Mouse (Mus musculus) neural tube, embryonic 14.5 days (tissue): ENCODE measurements around the gene Nrsn2. TPM values are rescaled to one million over a fixed set of nuclear protein-coding genes. Genes with fewer than 3 reads are reported as not detected.

Experiments used
- ATAC-seq: fragments of 200-750 bp; cut with Nextera tagmentation; 2 replicates; pipeline ENCODE4 v1.8.0; 2017; ENCODE audit warnings: low read depth, mild to moderate bottlenecking, moderate TSS enrichment, moderate library complexity
- H3K27ac ChIP-seq: fragments of 300-500 bp; sonication (generic); 2 replicates; pipeline ENCODE4 v1.5.1; 2014; ENCODE audit warnings: low read depth, mild to moderate bottlenecking, control low read depth, low read length, moderate library complexity, mixed read lengths
- H3K27me3 ChIP-seq: fragments of 300-500 bp; sonication (generic); 2 replicates; pipeline ENCODE4 v1.6.1; 2014; ENCODE audit warnings: low read length; ENCODE audit not compliant: control insufficient read depth, insufficient read depth
- H3K36me3 ChIP-seq: fragments of 300-500 bp; sonication (generic); 2 replicates; pipeline ENCODE4 v1.6.1; 2014; ENCODE audit warnings: low read length, mixed read lengths; ENCODE audit not compliant: control insufficient read depth, insufficient read depth
- H3K4me1 ChIP-seq: fragments of 300-500 bp; sonication (generic); 2 replicates; pipeline ENCODE4 v1.6.1; 2014; ENCODE audit warnings: low read length; ENCODE audit not compliant: control insufficient read depth, insufficient read depth
- H3K4me2 ChIP-seq: fragments of 300-500 bp; sonication (generic); 2 replicates; pipeline ENCODE4 v1.6.1; 2014; ENCODE audit warnings: mild to moderate bottlenecking, low read depth, low read length, control low read depth
- H3K4me3 ChIP-seq: fragments of 300-500 bp; sonication (generic); 2 replicates; pipeline ENCODE4 v1.5.1; 2014; ENCODE audit warnings: low read depth, low read length, control low read depth, mixed read lengths
- H3K9ac ChIP-seq: fragments of 300-500 bp; sonication (generic); replicated peaks from 2 replicates; pipeline ENCODE4 v1.6.1; 2014; ENCODE audit warnings: low read depth, mild to moderate bottlenecking, control low read depth, low read length, mixed read lengths
- H3K9me3 ChIP-seq: fragments of 300-500 bp; sonication (generic); 2 replicates; pipeline ENCODE4 v1.6.1; 2016; ENCODE audit warnings: low read length; ENCODE audit not compliant: control insufficient read depth
- WGBS: fragments of 180-500 bp; shearing (Covaris S2); extraction: QIAGEN DNeasy Blood & Tissue Kit; methylation state at CpG from one replicate; pipeline ENCODE4 v1.1.7; 2014; 5-methylcytosine and 5-hydroxymethylcytosine counted together
- polyA plus RNA-seq: library from polyadenylated mRNA; unstranded; fragments of >200 nt; fragmentation: Nextera tagmentation; extraction: Ambion mirVana; gene quantifications from 2 replicates; pipeline ENCODE4 v1.2.1, GENCODE M21; 2014

Gene Nrsn2
- polyA plus RNA-seq, 1 experiment from 2014 or later = 54.4 TPM

DNA sequence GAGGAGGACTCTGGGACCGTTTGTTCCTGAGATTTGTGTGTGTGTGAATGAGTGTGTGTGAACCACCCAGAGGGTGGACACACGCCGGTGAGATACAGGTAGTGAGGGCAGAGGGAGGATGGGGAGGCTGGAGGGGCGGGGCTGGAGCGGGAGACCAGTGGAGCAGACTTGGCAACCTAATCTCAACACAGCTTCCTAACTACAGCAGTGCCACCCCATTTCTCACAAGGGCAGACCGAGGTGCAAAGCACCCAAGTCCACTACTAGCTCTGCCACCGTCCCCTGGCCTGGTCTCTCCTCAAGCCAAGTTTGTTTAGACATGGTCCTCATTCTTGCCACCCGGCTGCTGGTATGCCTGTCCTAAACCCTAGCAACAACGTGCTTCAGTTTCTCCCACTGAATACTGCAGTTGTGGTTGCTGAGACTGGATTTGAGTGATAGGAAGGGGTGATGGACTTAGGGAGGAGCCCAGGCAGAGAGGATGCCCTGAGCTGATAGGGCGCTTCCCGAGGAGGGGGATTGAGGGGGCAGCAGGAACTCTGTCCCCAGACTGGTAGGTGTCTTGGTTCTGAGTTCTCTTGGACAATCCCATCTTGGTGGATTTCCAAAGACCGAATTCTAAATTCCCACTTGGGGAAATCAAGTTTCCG, 19.0 kb upstream of the Nrsn2 start:
- Histone ChIP-seq H3K4me2 (peak overlapping the region; percentile 90), H3K4me3 (peak overlapping the region; percentile 88), H3K36me3 (no peaks in the 10 kb centered on the region), H3K9ac (peak overlapping the region; percentile 97), H3K9me3 (no peaks in the 10 kb centered on the region), H3K4me1 (peaks cover 33% of the 10 kb centered on the region), H3K27ac (no peak overlapping the region), H3K27me3 (no peaks in the 10 kb centered on the region)
- WGBS = 22% methylated on average over 11 of the region's 13 CpGs
- no peak for ATAC-seq

DNA sequence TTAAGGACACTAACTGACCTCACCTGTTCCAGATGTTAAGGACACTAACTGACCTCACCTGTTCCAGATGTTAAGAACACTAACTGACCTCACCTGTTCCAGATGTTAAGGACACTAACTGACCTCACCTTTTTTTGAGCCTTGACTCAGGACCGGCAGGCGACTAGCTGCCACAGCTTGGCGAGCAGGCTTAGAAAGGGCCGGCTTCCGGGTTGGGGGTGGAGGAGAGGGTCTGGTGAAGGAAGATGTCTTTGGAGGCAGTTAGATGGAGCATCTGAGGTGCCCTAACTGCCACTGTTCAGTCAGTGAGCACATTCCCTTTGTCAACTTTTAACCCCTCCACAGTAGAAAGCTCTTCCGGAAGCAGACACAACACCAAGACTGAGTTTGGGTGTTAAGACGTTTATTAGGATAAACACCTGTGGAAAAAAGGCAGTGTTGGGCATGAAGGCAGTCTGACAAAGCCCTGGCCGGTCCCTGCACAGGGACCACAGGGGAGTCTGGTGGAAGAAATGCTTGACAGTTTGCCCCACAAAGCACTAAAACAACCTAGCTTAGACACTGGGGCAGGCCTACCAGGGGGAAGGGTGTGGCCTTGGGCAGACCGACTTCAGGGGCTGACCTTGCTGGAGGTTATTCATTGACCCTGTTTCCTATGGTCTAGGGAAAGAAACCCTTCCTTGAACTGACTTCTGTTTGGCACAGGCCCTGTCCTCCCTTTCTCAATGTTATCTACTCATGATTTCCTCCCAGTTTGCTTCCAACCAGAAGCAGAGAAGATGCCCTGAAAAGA, 17.0 kb upstream of the Nrsn2 start:
- no peak for ATAC-seq
- H3K36me3 ChIP-seq = no peaks in the 10 kb centered on the region
- H3K4me3 ChIP-seq = 0 out of 2 replicates have a peak overlapping the region, but pooled peaks have one; percentile 1
- no peak overlapping the region for H3K9ac ChIP-seq
- no peaks in the 10 kb centered on the region for H3K9me3 ChIP-seq
- H3K4me1 ChIP-seq = peaks cover 25% of the 10 kb centered on the region
- H3K4me2 ChIP-seq = peak overlapping the region; percentile 90
- WGBS = 59% methylated on average over 9 of the region's 9 CpGs
- no peaks in the 10 kb centered on the region for H3K27me3 ChIP-seq
- no peak overlapping the region for H3K27ac ChIP-seq

DNA sequence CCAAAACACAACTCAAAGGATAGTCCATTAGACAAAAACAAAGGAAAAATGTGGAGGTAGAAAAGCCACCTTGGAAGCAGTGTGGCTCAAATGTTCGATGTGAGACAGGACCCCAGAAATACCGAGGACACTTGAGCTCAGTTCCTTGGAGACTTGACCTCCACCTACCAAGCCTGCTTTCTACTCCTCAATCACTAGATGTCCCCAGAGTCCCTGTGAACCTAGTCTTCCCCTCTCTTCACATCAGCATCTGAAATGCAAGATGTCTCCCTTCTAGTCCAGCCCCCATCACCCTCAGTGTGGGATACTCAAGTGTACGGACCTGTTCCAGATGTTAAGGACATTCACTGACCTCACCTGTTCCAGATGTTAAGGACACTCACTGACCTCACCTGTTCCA, 16.3 kb upstream of the Nrsn2 start:
- Histone ChIP-seq H3K27me3 (no peaks in the 10 kb centered on the region), H3K9me3 (no peaks in the 10 kb centered on the region), H3K4me3 (no peak overlapping the region), H3K9ac (no peak overlapping the region), H3K4me1 (peaks cover 25% of the 10 kb centered on the region), H3K36me3 (no peaks in the 10 kb centered on the region), H3K27ac (no peak overlapping the region), H3K4me2 (no peak overlapping the region)
- no peak for ATAC-seq
- 18% methylated on average over 3 of the region's 3 CpGs for WGBS

DNA sequence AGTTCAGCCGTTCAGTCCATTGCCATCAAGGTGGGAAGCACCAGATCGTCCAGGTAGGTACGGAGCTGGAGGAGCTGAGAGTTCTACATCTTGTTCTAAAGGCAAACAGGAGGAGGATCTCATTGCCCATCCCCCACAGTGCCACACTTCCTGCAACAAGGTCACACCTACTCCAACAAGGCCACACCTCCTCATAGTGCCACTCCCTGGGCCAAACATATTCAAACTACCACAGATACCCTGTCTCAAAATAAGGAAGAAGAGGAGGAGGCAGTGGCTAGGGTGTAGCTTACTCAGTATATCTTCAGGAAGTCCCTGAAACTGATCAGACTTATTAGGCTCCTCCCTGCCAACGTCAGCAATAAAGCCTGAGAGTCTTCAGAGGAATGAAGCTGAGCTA, 7.8 kb upstream of the Nrsn2 start:
- H3K27me3 ChIP-seq = no peaks in the 10 kb centered on the region
- no peak for ATAC-seq
- H3K4me1 ChIP-seq = no peaks in the 10 kb centered on the region
- no peaks in the 10 kb centered on the region for H3K36me3 ChIP-seq
- no peaks in the 10 kb centered on the region for H3K9me3 ChIP-seq
- no peak overlapping the region for H3K4me2 ChIP-seq
- H3K27ac ChIP-seq = no peak overlapping the region
- no peak overlapping the region for H3K4me3 ChIP-seq
- no peak overlapping the region for H3K9ac ChIP-seq
- WGBS = 78% methylated on average over 4 of the region's 4 CpGs

DNA sequence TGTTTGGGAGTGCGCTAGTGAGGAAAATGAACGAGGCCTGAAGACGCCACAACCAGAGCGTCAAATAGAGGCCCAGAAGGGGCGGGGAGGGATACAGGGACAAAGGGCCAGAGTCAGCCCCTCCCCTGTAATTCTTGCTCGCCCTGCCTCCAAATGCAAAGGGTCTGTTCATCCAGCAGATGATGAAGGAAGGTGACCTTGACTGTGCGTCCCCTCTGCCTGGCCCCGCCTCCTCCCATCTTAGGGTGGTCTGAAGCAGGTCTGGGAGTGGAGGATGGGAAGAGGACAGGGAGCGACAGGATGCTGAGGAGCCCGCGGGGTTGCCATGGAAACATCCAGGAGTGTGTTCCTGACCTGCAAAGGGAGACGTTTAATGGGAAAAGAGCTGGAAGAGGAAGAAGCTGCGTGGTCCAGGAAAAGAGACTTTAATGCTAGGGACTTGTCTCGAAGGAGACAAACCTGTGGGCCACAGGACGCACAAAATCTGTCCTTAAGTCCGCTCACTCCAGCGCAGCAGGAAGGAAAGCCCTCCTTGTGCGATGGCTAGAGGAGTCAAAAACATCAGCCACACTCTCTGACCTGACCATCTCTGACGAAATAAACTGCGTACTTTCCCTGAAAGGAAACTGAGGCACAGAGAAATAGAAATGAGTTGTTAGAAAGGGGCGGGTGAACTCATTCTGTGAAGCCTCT, 640 bp downstream of the Nrsn2 start:
- H3K27ac ChIP-seq = peak overlapping the region; percentile 91

DNA sequence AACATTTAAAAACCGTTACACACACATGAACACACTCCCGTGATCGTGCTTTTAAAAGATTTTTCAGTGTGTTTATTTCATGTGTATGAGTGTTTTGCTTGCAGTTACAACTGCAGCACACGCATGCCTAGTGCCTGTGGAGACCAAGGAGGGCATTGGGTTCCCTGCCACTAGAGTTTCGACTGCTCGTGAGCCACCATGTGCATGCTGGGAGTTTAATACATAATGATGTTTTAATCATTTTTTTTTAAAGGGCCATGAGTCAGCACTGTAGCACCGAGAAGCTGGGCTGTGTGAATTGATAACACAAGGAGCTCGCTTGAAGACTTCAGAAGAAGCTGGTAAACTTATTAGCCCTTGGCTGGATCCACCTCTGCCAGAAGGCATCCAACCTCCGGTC, 2.9 kb downstream of the Nrsn2 start:
- Histone ChIP-seq H3K27ac (no peak overlapping the region), H3K36me3 (no peaks in the 10 kb centered on the region), H3K4me3 (no peak overlapping the region), H3K4me2 (no peak overlapping the region), H3K4me1 (peaks cover 17% of the 10 kb centered on the region), H3K27me3 (no peaks in the 10 kb centered on the region), H3K9ac (no peak overlapping the region), H3K9me3 (no peaks in the 10 kb centered on the region)
- ATAC-seq = no peak
- 82% methylated on average over 9 of the region's 9 CpGs for whole genome bisulfite sequencing

More for the DNA sequence above, 640 bp downstream of the Nrsn2 start:
- 2% methylated on average over 21 of the region's 21 CpGs for WGBS
- no peaks in the 10 kb centered on the region for H3K36me3 ChIP-seq
- H3K27me3 ChIP-seq = no peaks in the 10 kb centered on the region
- H3K4me3 ChIP-seq = peak overlapping the region; percentile 34
- H3K4me1 ChIP-seq = peaks cover 17% of the 10 kb centered on the region
- ATAC-seq = peak; percentile 88
- no peaks in the 10 kb centered on the region for H3K9me3 ChIP-seq
- H3K4me2 ChIP-seq = peak overlapping the region; percentile 53
- H3K9ac ChIP-seq = peak overlapping the region; percentile 53

DNA sequence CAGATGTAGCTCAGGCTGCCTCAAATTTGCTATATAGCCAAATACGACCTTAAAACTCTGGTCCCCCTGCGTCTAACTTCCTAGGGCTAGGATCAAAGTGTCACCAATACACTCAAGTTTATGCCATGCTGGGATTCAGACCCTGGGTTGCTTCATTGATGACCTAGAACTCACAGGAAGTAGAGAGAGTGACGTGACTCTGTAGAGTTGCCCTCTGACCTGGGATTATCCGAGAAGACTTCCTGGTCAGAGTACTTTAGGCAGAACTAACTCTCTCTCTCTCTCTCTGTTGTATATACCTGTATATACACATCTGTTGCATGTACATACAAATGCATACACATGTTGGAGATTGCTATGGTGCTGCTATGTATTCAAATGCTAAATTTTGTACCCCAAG, 3.8 kb downstream of the Nrsn2 start:
- Histone ChIP-seq H3K27me3 (no peaks in the 10 kb centered on the region), H3K4me3 (no peak overlapping the region), H3K4me1 (peaks cover 17% of the 10 kb centered on the region), H3K9ac (no peak overlapping the region), H3K36me3 (no peaks in the 10 kb centered on the region), H3K4me2 (no peak overlapping the region), H3K27ac (no peak overlapping the region), H3K9me3 (no peaks in the 10 kb centered on the region)
- ATAC-seq = no peak
- WGBS = 75% methylated on average over 4 of the region's 4 CpGs

DNA sequence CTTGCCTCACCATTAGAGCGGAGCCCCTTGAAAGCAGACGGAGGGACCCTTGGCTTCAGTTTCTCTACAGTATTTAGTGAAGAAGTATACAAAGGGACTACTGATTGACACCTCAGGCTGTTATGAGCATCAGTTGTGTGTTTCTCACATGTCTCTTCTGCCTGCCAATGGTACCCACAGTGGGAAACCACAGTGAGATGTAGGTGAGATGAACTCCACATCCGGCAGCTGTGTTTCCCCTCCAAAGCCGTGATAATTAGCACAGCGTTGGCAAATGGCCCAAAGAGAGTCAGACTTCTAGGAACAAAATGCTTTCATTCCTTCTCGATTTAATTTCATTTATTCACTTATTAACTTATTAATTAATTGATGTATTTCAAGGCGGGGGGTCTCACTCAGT, 4.3 kb downstream of the Nrsn2 start:
- Histone ChIP-seq H3K9ac (no peak overlapping the region), H3K4me2 (no peak overlapping the region), H3K4me3 (no peak overlapping the region), H3K27ac (no peak overlapping the region), H3K4me1 (peaks cover 17% of the 10 kb centered on the region), H3K27me3 (no peaks in the 10 kb centered on the region), H3K36me3 (no peaks in the 10 kb centered on the region), H3K9me3 (no peaks in the 10 kb centered on the region)
- WGBS = 82% methylated on average over 7 of the region's 7 CpGs
- ATAC-seq = no peak
